Mouse (Mus musculus) embryonic facial prominence, embryonic 12.5 days (tissue): ENCODE results near the gene Plau. TPM values are rescaled to one million over a fixed set of nuclear protein-coding genes. Genes with fewer than 3 reads are reported as not detected.

Source experiments
- ATAC-seq: fragments of 200-750 bp; cut with Nextera tagmentation; 2 replicates; pipeline ENCODE4 v1.8.0; 2017; ENCODE audit not compliant: insufficient number of reproducible peaks, insufficient read depth, low FRiP score, low TSS enrichment
- H3K27ac ChIP-seq: fragments of 300-500 bp; sonication (generic); 2 replicates; pipeline ENCODE4 v1.5.1; 2016; ENCODE audit warnings: mild to moderate bottlenecking
- H3K27me3 ChIP-seq: fragments of 300-500 bp; sonication (generic); 2 replicates; pipeline ENCODE4 v1.6.1; 2016; ENCODE audit warnings: mild to moderate bottlenecking, moderate library complexity
- H3K36me3 ChIP-seq: fragments of 300-500 bp; sonication (generic); 2 replicates; pipeline ENCODE4 v1.6.1; 2016; ENCODE audit warnings: mild to moderate bottlenecking
- H3K4me1 ChIP-seq: fragments of 300-500 bp; sonication (generic); 2 replicates; pipeline ENCODE4 v1.6.1; 2016
- H3K4me2 ChIP-seq: fragments of 300-500 bp; sonication (generic); replicated peaks from 2 replicates; pipeline ENCODE4 v1.6.1; 2016; ENCODE audit warnings: mild to moderate bottlenecking, moderate library complexity
- H3K4me3 ChIP-seq: fragments of 300-500 bp; sonication (generic); 2 replicates; pipeline ENCODE4 v1.5.1; 2016; ENCODE audit warnings: mild to moderate bottlenecking
- H3K9ac ChIP-seq: fragments of 300-500 bp; sonication (generic); 2 replicates; pipeline ENCODE4 v1.6.1; 2016; ENCODE audit warnings: mild to moderate bottlenecking, moderate library complexity
- H3K9me3 ChIP-seq: fragments of 300-500 bp; sonication (generic); 2 replicates; pipeline ENCODE4 v1.6.1; 2016; ENCODE audit warnings: mild to moderate bottlenecking, moderate library complexity
- WGBS: fragments of 180-500 bp; shearing (Covaris S2); methylation state at CpG from one replicate; pipeline ENCODE4 v1.1.7; 2016; 5-methylcytosine and 5-hydroxymethylcytosine counted together
- polyA plus RNA-seq: library from polyadenylated mRNA; unstranded; fragments of >200 nt; fragmentation: Nextera tagmentation; extraction: Ambion mirVana; gene quantifications from 2 replicates; pipeline ENCODE4 v1.2.1, GENCODE M21; 2016

The Plau gene
- polyA plus RNA-seq, 1 experiment from 2014 or later = 0.99 TPM

DNA sequence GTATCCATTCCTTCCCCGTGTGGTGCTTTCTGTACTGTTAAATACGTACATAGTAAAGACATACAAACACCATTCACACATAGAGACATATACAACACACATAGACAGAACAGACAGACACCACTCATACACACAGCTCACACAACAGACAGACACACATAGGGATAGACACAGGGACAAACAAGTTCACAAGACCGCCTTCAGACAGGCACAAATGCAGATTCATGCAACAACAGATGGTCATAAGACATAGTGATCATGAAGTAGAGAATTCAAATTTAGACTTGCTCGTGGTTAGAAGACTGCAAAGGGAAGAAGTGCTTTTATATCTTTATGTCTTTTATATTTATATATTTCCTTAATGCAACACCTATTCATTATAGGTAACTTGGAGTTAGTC lies 2.9 kb upstream of the Plau start:
- H3K9ac ChIP-seq = no peak overlapping the region
- no peak overlapping the region for H3K27ac ChIP-seq
- no peak for ATAC-seq
- H3K36me3 ChIP-seq = no peaks in the 10 kb centered on the region
- no peak overlapping the region for H3K4me2 ChIP-seq
- H3K4me3 ChIP-seq = no peak overlapping the region
- no peaks in the 10 kb centered on the region for H3K27me3 ChIP-seq
- no peaks in the 10 kb centered on the region for H3K4me1 ChIP-seq
- H3K9me3 ChIP-seq = no peaks in the 10 kb centered on the region
- WGBS = 86% methylated on average over 4 of the region's 4 CpGs

DNA sequence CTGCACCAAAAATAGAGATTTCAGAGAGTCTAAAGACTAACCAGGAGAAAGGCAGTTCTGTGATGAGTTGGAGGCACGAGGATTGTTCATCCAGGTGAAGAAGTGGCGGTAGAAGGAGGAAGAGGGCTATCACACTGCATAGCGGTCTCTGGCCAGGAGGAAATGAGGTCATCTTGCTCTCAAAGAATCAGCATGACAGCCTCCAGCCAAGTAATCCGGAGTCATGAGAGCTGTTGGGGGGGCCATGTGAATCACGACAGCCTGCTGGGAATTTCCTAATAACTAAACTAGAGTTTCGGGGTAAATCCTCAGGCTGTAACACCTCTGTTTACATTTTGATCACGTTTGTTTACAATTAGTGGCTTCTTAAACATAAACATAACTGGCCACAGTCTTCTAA lies 2.3 kb upstream of the Plau start:
- Histone ChIP-seq H3K36me3 (no peaks in the 10 kb centered on the region), H3K9ac (no peak overlapping the region), H3K27ac (no peak overlapping the region), H3K4me3 (no peak overlapping the region), H3K27me3 (no peaks in the 10 kb centered on the region), H3K4me1 (no peaks in the 10 kb centered on the region), H3K9me3 (no peaks in the 10 kb centered on the region), H3K4me2 (no peak overlapping the region)
- ATAC-seq = no peak
- 57% methylated on average over 7 of the region's 7 CpGs for WGBS

DNA sequence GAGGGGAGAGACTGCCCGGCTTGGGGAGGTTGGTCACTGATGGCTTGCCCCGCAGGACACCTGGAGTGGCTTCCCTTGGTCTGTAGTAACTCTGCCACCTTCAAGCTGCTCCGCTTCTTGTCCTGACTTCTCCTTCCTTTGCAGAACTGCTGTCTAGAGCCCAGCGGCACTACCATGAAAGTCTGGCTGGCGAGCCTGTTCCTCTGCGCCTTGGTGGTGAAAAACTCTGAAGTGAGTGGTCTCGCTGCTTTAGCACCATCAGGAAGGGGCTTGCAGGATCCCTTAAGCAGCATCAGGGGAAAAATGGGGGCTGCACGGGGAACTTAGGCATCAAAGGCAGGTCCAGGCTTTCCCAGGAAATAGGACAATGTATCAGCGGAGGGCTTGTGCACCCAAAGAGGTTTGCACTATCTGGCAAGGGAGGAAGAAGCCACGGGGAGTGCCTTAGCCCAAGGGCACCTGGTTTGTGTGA lies 481 bp downstream of the Plau start:
- Histone ChIP-seq H3K27me3 (no peaks in the 10 kb centered on the region), H3K4me1 (no peaks in the 10 kb centered on the region), H3K36me3 (no peaks in the 10 kb centered on the region), H3K9ac (peak overlapping the region; percentile 74), H3K9me3 (no peaks in the 10 kb centered on the region), H3K4me2 (peak overlapping the region; percentile 94), H3K4me3 (peak overlapping the region; percentile 51), H3K27ac (no peak overlapping the region; the same call in 1 of the 2 replicates)
- WGBS = 5% methylated on average over 10 of the region's 10 CpGs
- ATAC-seq = no peak

DNA sequence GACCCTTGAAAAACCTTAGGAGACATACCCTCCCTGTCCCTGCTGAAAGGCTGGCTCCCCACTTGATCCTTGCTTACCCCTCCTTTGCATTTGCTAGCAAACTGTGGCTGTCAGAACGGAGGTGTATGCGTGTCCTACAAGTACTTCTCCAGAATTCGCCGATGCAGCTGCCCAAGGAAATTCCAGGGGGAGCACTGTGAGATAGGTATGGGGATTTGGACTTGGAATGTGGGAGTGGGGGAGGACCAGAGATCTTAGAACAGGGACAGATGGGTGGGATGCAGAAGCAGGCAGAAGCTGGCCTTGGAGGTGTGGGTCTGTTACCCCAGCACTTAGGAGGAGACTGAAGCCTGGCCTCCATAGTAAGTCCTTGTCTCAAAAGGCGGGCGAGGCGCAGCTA lies 1.2 kb downstream of the Plau start:
- peak overlapping the region; percentile 94; the same call in 1 of the 2 replicates for H3K4me2 ChIP-seq
- no peaks in the 10 kb centered on the region for H3K36me3 ChIP-seq
- no peaks in the 10 kb centered on the region for H3K27me3 ChIP-seq
- no peak overlapping the region for H3K27ac ChIP-seq
- H3K4me1 ChIP-seq = no peaks in the 10 kb centered on the region
- 70% methylated on average over 7 of the region's 7 CpGs for WGBS
- ATAC-seq = no peak
- no peak overlapping the region for H3K9ac ChIP-seq
- H3K9me3 ChIP-seq = no peaks in the 10 kb centered on the region
- no peak overlapping the region for H3K4me3 ChIP-seq

DNA sequence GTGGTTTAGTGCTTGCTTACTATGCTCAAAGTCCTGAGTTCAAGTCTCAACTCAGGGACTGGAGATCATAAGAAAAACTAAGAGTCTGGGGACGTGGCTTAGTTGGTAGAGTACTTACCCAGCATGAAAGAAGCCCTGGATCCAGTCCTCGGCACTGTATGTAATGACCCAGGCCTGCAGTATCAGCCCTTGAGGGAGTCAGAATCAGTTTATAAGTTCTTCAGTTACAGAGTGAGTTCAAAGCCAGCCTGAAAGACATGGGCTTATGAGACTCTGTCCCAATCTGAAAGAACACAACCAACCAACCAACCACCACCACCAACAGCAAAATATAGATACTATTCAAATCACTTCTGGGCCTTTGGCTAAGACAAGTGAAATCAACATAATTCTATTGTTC lies 5.1 kb downstream of the Plau start:
- Histone ChIP-seq H3K36me3 (no peaks in the 10 kb centered on the region), H3K9ac (no peak overlapping the region), H3K9me3 (no peaks in the 10 kb centered on the region), H3K27me3 (no peaks in the 10 kb centered on the region), H3K4me2 (no peak overlapping the region), H3K27ac (no peak overlapping the region), H3K4me3 (no peak overlapping the region), H3K4me1 (peaks cover 4% of the 10 kb centered on the region; the same call in 1 of the 2 replicates)
- WGBS = 86% methylated on average over 2 of the region's 2 CpGs
- no peak for ATAC-seq

DNA sequence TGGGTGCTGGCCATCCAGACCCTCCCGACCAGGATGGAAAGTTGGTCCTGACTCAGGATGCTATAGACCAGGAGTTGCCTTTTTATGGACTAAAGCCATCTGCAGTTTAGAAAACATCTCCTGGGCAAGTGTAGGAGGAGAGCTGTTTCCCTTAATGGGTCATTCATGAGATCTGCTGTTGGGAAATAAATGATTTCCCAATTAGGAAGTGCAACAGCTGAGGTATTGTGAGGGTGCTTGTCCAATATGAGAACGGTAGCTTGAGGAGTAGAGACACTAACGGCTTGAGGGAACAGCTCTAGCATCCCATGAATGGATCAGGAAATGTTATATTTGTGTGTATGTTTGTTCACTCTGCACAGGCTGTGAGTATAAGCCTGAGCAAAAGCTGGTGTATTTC lies 6.2 kb downstream of the Plau start:
- Histone ChIP-seq H3K9ac (no peak overlapping the region), H3K27me3 (no peaks in the 10 kb centered on the region), H3K4me1 (peaks cover 8% of the 10 kb centered on the region; the same call in 1 of the 2 replicates), H3K4me3 (no peak overlapping the region), H3K36me3 (no peaks in the 10 kb centered on the region), H3K27ac (no peak overlapping the region), H3K9me3 (no peaks in the 10 kb centered on the region), H3K4me2 (no peak overlapping the region)
- 80% methylated on average over 3 of the region's 3 CpGs for WGBS
- no peak for ATAC-seq

DNA sequence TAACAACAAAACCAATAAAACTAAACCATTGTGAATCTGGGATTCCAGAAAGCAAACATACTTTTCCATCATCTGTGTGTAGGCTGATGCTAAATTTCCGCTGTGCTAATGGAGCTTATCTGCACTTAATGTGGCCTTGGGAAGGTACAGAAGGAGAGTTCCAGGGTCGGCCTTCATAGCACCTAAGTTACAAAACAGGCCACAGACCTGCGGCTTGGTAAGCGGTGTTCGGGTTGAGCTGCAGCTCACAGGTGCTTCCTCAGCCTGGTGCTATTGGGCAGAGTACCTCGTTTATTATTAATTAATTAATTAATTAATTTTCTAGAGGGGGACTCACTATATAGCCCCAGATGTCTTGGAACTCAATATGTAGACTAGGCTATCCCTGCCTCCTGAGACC lies 7.7 kb downstream of the Plau start:
- no peak for ATAC-seq
- H3K36me3 ChIP-seq = no peaks in the 10 kb centered on the region
- no peaks in the 10 kb centered on the region for H3K9me3 ChIP-seq
- no peak overlapping the region for H3K4me3 ChIP-seq
- WGBS = 92% methylated on average over 6 of the region's 6 CpGs
- H3K9ac ChIP-seq = no peak overlapping the region
- H3K27ac ChIP-seq = no peak overlapping the region
- no peaks in the 10 kb centered on the region for H3K27me3 ChIP-seq
- H3K4me2 ChIP-seq = no peak overlapping the region
- H3K4me1 ChIP-seq = peaks cover 8% of the 10 kb centered on the region; the same call in 1 of the 2 replicates

DNA sequence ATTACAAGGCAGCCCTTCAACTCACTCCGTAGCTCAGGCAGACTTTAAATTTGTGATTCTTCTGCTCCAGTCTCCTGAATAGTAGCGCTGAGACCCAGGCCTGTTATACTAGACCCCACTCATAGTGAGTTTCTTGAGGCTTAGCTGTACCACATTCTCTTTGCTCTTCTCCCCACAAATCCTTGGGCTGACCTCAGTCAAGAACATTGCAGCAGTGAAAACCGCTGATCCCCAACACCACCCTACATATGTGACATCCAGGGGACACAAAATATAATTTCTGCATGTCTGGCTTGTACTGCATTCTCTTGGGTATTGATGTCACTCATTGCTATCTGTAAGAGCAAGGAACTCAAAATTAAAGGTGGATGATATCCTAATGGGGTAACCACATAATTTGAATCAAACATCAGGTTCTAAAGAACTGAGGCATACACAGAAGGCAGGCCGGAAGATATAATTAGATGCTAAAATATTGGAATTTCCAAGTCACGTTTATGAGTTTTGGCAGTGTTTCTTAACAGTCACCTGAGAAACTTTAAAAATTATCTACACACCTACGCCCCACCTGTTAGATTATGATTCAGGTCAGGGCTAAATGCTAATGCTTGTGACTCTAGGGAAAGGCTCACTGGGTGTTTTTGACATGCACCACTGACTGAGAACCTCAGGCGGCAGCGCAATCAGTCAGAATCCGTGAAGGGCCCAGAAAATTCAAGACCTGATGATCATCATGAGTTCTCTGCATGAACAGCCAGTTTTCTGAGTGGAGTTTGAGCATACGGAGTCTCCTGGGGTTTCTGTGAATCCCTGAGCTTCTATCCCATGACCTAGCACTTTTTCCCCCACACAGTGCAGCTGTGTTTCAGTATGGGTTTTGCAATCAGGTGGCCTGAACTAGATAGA lies 8.5 kb downstream of the Plau start:
- H3K4me1 ChIP-seq = peaks cover 8% of the 10 kb centered on the region; the same call in 1 of the 2 replicates
- H3K4me2 ChIP-seq = no peak overlapping the region
- ATAC-seq = no peak
- no peak overlapping the region for H3K4me3 ChIP-seq
- no peak overlapping the region for H3K9ac ChIP-seq
- H3K9me3 ChIP-seq = no peaks in the 10 kb centered on the region
- WGBS = 83% methylated on average over 10 of the region's 10 CpGs
- no peaks in the 10 kb centered on the region for H3K36me3 ChIP-seq
- no peaks in the 10 kb centered on the region for H3K27me3 ChIP-seq
- H3K27ac ChIP-seq = no peak overlapping the region

DNA sequence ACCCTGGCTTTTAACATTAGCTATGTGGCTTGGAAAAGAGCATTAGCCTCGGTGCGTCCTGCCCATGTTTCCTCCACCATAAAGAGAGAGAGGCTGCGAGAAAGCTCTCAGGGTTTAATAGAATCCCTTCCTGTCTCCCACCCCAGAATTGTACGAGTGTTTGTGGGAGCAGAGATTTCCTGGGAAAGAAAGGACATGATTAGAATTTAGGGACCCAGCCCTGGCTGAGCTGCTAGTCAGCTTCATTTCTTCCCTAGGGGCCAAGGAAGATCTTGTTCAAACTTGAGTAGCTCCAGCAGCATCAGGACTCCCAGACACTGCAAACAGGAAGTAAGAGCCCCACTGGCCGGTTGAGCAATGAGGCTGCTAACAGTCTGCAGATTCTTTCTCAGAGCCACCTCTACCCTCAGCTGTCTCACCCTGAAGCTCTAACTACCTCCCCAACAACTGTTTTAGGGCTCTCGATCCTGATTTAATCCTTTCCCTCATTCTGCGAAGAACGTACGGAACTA lies 9.2 kb downstream of the Plau start:
- no peak for ATAC-seq
- Histone ChIP-seq H3K9ac (no peak overlapping the region), H3K27ac (no peak overlapping the region), H3K4me3 (no peak overlapping the region), H3K9me3 (no peaks in the 10 kb centered on the region), H3K27me3 (no peaks in the 10 kb centered on the region), H3K4me1 (peaks cover 8% of the 10 kb centered on the region; the same call in 1 of the 2 replicates), H3K36me3 (no peaks in the 10 kb centered on the region), H3K4me2 (no peak overlapping the region)
- 70% methylated on average over 9 of the region's 9 CpGs for WGBS

DNA sequence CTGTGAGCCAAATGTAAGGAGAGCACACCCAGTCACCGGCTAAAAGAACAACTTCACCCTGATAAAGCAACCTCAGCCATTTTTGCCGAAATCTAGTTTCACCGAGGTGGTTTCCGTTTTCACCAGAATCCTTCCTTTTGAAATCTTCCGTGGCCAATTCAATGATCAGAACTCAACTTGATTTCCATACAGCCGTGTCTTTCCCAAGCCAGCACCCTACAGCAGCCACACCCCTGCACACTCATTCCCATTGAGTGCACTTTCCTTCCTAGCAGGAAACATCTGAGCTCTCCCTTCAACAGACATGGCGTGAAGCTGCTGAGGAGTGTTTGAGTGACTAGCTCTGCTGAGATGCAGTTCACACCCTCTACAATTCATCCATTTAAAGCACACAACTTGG lies 9.8 kb downstream of the Plau start:
- ATAC-seq = no peak

DNA sequence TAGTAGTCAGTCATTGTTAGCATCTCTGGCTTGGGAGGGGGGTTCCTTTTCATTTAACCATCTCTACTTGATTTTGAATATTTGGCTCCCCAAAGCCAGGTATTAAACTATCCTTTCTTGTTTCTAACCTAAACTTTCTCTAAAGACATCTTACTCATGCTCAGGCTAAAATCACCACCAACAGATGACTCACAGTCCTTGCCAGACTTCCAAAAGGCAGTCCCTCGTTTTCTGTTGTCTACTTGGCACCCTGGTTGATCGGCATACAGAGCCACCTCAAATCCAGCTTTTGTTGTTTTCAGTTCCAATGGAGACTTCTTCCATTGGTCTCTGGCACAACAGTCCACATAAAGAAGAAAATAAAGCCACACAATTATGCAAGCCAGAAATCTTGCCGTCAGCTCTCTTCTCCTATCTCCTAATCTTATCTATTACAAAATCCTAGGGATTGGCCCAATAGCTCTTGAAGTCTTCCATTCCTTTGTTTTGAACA lies 11.2 kb downstream of the Plau start:
- Histone ChIP-seq H3K36me3 (no peaks in the 10 kb centered on the region), H3K9ac (no peak overlapping the region), H3K27ac (no peak overlapping the region), H3K4me1 (peaks cover 8% of the 10 kb centered on the region; the same call in 1 of the 2 replicates), H3K4me2 (no peak overlapping the region), H3K27me3 (no peaks in the 10 kb centered on the region), H3K9me3 (no peaks in the 10 kb centered on the region), H3K4me3 (no peak overlapping the region)
- 83% methylated on average over 3 of the region's 3 CpGs for WGBS
- ATAC-seq = no peak

More for the DNA sequence above, 9.8 kb downstream of the Plau start:
- Histone ChIP-seq H3K27me3 (no peaks in the 10 kb centered on the region), H3K27ac (no peak overlapping the region), H3K9ac (no peak overlapping the region), H3K4me2 (no peak overlapping the region), H3K4me1 (peaks cover 8% of the 10 kb centered on the region; the same call in 1 of the 2 replicates), H3K9me3 (no peaks in the 10 kb centered on the region), H3K4me3 (no peak overlapping the region), H3K36me3 (no peaks in the 10 kb centered on the region)
- WGBS = 76% methylated on average over 7 of the region's 7 CpGs

DNA sequence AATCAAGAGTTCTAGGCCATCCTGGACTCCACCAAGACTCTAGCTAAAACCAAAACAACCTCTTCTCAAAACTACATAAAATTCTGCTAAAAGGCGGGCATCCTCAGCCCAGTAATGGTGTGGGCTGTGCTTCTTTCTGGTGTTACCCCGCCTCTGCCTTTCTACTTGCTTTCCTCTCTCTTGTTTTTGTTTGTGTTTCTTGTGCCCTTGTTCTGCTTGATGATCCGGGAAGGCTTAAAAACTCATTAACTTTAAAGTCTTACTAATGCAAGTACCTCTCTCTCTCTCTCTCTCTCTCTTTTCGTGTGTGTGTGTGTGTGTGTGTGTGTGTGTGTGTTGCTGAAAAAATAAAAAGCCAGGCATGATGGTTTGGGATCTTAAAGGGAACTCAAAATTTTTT lies 13.3 kb downstream of the Plau start:
- Histone ChIP-seq H3K4me1 (peaks cover 8% of the 10 kb centered on the region; the same call in 1 of the 2 replicates), H3K9ac (no peak overlapping the region), H3K4me3 (no peak overlapping the region), H3K4me2 (no peak overlapping the region), H3K27me3 (no peaks in the 10 kb centered on the region), H3K27ac (no peak overlapping the region), H3K9me3 (no peaks in the 10 kb centered on the region), H3K36me3 (no peaks in the 10 kb centered on the region)
- WGBS = 66% methylated on average over 4 of the region's 4 CpGs
- no peak for ATAC-seq
